Mouse (Mus musculus) granulocyte monocyte progenitor cell, adult 5-6 weeks (primary cell): ENCODE results near the gene Blvra. TPM values are rescaled to one million over a fixed set of nuclear protein-coding genes. Genes with fewer than 3 reads are reported as not detected.
A peak's percentile ranks its signal among the peaks of the same experiment; 100 is the strongest.
"Not testable (repeated sequence)": the region's sequence is repeated elsewhere in the genome, so short reads cannot be mapped to it uniquely, and the experiment has no call there.

Source experiments
- ATAC-seq: replicated peaks from 2 replicates; pipeline ENCODE4 v1.8.0; 2016; ENCODE audit warnings: mild to moderate bottlenecking, moderate TSS enrichment, inconsistent platforms; ENCODE audit not compliant: poor library complexity, severe bottlenecking
- total RNA-seq, 2 experiments: library from RNA; stranded (forward) in 1 of 2; stranded (reverse) in 1 of 2; fragments of 200-712, 200-1000 nt in 1 of 2; fragments of >200 nt in 1 of 2; fragmentation: Nextera tagmentation in 1 of 2; gene quantifications; 2 replicates each; pipeline ENCODE4 v1.2.3; 2014 to 2017

The Blvra gene
- total RNA-seq (2014; fragmentation: Nextera tagmentation): 41.2 and 51.4 TPM in 2 replicates
- total RNA-seq (2017): 30.5 and 34.9 TPM in 2 replicates

DNA sequence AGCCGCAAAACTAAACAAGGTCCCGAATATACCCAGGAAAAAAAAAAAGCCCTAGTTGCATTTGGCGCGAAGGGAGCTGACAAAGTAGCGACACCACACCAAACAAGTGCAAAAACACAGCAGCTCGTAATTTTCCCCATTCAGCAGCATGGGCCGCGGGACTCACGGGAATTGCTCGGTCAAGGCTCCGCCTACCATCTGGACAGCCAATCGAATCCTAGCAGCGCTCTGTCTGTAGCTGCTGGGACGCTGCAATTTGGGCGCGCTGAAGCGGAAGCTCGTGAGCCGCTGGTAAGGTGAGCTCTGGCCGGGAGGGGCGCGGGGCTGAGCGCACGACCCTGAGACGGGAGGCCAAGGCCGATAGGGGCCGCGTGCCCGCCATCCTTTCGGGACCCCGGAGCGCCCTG, at the start of gene Blvra:
Gene Blvra (plus strand): TSS at position 231 of the 407 bp plus-strand sequence.
- ATAC-seq: peak; percentile 100

DNA sequence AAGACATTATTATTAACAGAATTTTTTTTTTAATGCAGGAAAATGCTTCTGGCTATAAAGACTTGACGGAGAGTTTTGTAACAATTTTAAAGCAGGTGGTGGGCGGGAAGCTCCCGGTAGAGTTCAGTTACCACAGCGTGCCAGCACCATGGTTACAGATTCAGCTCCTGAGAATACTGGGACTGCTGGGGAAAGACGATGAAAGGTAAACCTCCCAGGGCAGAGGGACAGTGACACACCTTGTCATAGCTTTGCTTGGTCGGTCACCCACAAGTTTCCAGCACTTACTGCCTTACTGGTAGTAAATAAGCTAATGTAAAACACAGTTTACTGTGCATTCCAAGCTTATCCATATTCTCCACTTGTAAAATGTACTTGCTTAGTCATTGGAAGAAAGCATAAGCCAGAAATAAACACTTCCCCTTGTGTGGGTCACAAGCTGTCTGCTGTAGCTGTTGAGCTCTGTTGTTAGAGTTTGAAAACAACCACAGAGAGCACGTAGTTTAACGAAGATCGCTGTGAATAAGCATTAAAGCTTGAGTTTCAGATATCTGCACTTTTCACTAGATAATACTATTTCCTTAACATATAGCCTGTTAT, 35.4 kb upstream of the Blvra start:
- no peak for ATAC-seq

DNA sequence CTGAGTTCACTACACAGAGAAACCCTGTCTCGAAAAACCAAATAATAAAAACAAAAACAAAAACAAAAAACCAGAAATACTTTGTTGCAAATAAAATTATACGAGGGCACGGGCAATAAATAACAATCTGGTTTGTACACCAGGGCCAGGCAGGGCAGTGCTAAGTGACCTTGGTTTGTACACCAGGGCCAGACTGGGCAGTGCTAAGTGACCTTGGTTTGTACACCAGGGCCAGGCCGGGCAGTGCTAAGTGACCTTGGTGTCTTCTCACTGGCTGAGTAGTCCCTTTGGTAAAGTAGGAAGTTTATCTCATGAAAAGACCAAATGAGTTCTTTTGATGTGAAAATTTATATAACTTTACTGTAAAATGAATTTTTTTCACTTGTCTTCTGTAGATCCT, 33.2 kb upstream of the Blvra start:
- no peak for ATAC-seq

DNA sequence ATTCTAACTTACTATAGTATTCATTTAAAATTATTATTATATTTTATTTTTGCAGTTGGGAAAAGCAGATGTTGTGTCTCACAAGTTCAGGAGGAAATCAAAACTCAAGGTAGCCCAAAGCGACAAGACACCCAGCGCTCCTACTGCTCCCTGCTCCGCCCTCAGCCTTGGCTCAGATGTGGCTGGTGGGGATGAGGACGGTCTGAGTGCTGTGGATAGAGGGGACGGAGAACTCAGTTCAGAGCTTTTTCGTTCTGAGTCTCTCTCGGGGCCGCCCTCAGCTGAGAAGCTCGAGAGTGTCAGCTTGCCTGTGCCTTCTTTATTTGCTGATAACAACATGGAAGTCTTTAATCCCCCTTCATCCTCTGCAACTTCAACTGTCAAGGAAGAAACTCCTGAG, 9.0 kb upstream of the Blvra start:
- ATAC-seq: no peak

DNA sequence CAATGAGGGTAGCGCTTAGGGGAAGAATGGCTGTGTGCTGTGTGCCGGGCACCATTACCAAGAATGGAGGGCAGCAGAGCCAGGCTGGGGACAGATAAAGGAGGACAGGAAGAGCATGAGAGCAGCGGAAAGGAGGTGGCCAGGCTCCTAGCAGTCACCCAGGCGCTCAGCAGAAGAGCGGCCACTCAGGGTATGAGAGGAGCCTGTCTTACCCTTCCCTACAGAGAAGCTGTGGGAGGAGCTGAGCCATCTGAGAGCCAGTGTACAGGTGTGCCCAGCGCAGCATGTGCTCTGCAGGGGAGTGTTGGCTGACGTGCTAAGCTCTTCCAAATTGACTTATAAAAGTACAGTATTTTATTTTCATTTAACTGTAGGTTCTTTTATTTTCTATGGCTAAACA, 1.7 kb upstream of the Blvra start:
- ATAC-seq: no peak

DNA sequence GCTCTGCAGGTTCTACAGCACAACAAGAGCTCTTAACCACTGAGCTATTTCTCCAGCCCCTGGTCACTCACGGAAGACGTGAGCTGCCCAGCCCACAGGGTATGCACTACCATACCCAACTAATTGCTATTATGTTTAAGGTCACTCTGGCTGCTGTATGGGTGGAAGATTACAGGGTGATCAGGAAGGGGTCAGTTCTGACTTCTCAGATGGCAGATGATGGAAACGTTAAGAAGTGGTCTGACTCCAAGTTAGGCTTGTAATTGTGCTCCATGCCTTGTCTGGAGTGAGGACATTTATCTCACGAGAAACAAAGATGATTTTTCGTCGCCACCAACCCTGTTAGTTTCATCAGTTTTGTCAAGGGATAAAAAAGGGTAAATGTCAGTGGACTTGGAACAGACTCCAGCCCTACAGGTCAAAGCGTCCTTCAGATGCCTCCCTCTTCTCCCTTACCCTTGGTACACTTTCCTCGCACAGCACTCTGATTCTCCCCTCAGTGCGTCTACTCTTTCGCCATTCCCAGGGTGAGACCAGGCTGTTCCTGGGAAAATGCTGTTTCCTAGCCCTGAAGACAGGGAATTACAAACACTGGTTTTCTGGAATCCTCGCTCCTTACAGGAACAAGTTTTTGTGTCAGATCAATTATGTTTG, 557 bp upstream of the Blvra start:
- ATAC-seq: peak; percentile 29; the same call in 1 of the 2 replicates

DNA sequence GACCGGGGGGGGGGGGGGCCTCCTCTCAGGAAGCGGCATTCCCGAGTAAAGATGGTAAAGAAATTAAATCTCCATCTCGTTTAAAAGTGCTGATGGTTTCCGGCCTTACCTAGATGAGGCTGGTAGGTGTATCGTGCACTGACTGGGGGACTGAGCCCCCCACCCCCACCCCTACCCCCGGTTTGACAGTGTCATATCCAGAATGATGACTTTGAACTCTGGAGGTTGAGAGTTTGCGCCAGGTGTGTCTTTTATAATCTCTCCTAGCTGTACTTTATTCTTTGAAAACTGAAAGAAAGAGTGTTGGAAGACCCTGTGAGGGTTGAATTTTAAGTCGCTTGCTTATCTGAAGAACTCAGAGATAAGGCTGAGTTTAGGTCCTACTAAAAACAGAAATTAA, 414 bp downstream of the Blvra start:
- ATAC-seq: no peak

DNA sequence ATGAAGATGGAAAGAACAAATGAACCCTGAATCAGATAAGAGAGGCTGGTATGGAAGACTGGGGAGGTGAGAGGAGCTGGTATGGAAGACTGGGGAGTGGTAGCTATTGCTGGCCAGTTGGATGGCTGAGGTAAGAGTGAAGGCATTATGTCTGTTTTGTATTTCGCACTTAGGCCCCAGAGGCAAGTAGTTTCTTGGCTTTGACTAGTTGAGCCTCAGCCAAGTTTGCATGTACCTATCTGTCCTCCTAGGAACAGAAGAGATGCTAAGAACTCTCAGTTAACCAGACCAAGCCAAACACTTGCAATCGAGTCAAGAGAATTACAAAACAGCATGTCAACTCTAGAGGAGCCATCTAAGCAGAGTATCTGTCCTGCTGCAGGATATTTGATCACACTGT, 3.7 kb downstream of the Blvra start:
- no peak for ATAC-seq

DNA sequence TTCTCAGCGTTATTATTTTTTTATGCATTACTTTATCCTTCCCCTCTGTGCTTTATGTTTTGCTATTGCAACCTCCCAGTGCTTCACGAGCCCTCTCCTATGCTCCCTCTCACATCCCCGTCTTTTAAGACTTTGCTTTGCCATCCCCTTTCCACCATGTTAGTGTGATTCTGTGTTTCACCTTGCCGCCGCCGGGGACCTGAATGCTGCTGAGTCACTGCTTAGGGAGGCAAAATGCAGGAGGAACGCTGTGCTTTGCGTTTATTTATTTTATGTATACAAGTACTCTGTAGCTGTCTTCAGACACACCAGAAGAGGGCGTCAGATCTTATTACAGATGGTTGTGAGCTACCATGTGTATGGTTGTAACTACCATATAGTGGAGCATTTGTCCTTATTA, 7.1 kb downstream of the Blvra start:
- ATAC-seq: no peak

DNA sequence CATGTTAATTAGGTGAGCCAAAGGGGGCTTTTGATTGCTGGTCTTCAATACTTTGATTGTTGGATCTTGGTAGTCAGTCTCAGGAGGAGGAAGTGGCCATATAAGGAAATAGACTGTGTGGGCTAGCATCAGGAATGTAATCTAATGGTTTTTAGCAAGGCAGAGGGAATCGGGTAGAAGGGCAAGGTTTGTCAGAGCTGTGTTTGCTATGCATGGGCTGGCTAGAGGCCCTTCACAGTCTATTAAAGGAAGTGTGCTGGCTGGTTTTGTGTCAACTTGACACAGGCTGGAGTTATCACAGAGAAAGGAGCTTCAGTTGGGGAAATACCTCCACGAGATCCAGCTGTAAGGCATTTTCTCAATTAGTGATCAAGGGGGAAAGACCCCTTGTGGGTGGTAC, 8.6 kb downstream of the Blvra start:
- ATAC-seq: not testable (repeated sequence)

DNA sequence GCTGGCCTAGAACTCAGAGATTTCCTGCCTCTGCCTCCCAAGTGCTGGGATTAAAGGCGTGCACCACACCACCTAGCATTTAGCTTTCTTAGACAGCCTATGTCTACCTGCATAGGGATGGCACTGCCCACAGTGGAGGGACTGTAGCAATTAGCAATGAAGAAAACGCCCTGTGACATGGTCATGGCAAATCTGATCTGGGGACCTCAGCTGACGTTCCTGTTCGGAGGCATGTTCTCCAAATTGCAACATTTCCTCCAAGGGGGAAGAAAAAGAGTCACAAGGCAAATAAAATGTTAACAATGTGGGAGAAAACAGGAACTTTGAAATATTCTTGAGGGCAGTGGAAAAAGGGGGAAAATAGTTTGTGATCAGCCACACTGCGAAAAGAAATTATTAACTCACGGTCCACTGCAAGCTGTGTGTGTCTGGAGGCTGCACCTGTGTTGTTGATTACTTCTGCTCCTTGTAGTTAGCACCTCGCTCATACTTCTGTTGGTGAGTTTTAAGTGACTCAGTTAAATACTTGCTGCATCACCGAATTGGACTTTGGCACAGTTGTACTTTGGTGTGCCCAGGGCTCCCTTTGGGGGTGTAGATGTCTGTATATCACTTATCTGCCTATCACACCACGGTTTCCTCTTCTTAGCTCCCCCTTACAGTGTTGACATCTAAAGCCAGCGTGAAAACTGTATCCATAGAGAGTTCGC, 9.6 kb downstream of the Blvra start:
- ATAC-seq: peak; percentile 96

DNA sequence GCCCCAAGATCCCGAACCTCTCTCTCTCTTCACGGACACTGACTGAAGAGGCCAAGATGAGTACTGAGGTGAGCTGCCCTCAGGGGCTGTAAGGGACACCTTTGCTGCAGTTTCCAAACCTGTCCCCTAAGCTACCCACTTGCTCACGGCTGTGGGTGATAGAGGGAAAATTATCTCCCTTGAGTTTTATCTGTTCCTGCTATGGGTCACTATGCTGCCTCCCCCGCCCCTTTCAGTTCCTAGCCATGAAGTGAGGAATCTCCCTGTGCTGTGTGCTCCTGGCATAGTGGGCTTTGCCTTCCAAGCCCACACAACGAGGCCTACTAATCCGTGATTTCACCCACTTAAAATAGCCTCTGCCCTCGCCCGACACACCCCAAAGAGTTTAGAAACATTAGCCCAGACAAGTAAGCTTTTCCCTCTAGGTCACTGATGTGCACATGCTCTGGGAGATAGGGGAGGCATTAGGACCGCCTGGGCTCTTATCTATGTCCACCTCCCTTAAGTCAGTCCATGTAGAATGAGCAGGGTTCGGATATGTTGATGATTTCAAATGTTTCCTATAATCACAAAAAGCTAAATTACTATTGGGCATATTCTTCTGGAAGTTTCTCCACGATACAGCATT, 10.2 kb downstream of the Blvra start:
- ATAC-seq: 0 out of 2 replicates have a peak, but pooled peaks have one; percentile 2

DNA sequence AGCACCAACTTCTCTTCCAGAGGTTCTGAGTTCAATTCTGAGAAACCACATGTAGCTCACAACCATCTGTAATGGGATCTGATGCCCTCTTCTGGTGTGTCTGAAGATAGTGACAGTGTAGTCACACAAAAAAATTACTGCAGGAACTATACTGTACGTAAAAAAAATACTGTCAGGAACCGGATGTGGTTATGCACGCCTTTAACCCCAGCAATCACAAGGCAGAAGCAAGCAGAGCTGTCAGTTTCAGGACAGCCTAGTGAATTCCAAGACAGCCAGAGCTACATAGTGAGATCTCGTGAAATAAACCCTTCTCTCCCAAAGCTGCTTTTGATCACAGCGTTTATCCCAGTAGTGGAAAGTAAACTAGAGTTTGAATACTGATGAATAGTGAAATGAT, 15.8 kb downstream of the Blvra start:
- ATAC-seq: peak; percentile 66

DNA sequence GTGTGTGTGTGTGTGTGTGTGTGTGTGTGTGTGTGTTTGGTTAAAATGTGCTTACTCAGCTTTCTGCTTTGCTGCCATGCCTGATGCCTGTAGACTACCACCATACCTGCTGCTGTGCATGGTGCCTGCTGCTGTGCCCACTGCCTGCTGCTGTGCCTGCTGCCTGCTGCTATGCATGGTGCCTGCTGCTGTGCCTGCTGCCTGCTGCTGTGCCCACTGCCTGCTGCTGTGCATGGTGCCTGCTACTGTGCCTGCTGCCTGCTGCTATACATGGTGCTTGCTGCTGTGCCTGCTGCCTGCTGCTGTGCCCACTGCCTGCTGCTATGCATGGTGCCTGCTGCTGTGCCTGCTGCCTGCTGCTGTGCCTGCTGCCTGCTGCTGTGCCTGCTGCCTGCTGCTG, 19.7 kb downstream of the Blvra start:
- ATAC-seq: not testable (repeated sequence)

DNA sequence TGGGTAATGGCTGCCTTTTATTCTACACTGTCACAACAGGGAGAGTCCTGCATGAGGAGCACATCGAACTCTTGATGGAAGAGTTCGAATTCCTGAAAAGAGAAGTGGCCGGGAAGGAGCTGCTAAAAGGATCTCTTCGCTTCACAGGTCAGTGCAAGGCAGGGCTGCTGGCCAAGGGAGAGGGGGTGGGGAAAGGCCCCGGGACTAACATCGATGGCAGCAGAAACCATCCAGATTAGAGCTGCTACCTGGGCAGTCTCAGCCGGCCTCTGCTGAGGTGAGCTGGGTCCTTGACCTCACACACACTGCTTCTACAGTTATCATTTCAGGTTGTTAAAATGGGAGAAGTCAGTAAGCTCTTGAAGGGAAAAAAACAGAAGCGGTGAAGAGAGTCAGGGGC, 21.5 kb downstream of the Blvra start:
- no peak for ATAC-seq

DNA sequence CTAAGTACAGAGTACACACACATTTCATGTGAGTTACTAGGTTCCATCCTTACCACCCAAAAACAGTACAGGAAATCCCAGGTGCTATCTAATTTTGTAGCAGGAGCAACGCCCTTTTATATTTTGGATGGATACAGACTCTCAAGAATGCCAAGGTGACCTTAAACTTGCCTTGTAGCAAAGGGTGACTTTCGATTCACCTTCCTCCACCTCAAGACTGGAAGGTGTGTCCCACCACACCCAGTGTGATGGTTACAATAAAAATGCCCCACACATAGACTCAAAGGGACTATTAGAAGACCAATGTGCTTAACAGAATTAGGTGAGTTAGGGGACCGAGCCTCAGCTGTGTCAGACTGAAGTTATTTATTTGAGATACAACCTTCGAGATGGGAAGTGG, 38.5 kb downstream of the Blvra start:
- ATAC-seq: no peak

DNA sequence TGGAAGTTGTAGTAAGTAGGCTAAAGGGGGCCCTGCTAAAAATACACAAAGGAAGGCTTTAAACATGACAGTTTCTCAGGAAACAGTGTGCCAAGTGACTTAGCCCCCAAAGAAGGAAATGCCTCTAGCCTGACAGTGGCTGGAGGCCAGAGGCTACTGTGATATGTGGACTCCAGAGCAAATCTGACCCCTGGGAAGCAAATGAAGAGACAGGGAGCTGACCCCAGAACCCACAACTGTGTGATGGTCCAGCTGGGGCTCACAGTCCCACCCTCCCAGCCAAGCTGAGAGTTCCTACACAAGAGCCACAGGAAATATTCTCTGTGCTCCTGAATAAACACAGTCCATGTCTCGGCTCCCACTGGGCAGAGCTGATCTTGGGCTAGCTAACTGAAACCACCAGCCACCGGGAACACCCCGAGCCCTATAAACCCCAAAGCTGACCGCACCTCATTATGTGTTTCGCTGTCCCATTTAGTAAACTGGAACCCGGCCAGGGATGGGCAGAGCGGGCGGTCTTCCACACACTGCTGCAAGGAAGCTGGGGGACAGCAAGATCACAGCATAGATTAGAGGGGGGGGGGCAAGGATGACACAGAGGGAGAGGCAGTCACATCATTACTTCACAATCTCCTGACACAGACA, 51.2 kb downstream of the Blvra start:
- no peak for ATAC-seq

DNA sequence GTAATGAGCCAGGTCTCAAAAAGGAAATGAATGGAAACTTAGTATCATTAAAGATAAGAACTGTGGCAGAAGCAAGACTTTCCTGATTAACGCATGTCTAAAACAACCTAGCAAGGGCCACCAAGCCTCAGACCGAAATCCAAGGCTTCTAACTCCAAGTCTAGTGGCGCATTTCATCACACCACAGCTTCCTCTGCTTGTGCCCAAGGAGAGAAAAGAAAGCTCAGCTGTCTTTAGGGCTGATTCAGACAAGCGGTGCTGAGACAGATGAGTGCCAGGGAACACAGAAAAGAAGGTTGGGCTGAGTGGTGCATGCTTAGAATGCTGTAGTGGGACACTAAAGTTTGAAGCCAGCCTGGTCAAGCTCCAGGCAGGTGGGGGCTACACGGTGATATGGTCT, 58.5 kb downstream of the Blvra start:
- no peak for ATAC-seq

DNA sequence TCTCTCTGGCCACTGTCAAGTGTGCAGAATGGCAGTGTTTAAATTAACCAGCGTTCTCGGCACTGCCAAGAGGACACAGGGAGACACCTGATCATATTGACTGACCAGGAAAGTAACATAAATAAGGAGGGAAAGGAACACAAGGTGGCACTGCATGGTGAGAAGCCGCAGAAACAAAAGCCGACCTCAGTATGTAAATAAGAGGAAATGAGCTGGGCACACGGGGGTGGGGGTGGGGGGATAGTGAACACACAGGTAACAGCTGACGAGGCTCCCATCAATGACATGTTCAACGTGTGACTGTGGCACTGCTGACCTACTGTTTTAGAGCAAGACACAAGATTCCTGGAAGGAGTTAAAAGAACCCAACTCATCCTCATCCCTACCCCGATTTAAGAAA, 60.9 kb downstream of the Blvra start:
- no peak for ATAC-seq

DNA sequence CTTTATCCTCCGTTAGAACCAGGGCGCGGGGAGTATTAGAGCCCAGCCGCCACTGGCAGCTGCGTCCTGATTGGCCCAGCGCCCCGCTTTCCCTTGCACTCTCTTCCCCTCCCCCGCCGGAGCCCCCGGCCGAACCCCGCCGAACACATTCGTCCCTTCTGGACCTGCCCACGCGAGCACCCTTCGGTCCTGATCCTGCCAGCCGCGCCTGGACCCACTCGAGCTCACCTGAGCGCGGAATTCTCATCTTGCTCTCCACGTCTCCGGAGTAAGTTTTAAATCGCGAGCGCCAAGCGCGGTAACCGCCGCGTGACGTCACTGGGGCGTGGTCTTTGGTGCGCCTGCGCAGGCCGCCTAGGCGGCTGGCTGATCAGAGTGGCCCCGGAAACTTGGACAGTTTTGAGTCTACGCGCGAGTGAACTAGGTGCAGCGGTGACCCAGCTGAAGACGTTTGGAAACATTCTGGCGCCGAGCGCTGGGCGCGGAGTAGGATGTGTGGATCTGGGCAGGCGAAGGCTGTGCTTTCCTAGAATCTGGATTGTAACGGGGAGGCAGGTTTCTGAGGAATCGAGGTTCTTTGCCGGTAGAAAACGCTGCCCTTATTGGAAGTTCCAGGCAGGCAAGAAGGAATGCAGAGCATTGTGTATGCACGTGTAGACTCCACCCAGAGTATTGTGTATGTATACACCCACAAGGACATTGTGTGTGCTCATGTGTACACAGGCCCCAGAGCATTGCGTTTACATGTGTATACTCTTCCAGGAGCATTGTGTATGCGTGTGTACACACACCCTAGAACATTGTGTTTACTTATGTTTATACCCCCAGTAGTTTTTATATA, 63.4 kb downstream of the Blvra start, which contains the start of gene Ncaph:
Gene Ncaph (minus strand): TSS at position 334 of the 841 bp plus-strand sequence.
- ATAC-seq: peak; percentile 72
